Mouse (Mus musculus): ENCODE data around the gene Nt5c3. TPM values are rescaled to one million over a fixed set of nuclear protein-coding genes. Genes with fewer than 3 reads are reported as not detected.
A peak's percentile ranks its signal among the peaks of the same experiment; 100 is the strongest.

Gene Nt5c3
- polyA plus RNA-seq, 1 experiment from 2014 or later: 174 TPM

DNA sequence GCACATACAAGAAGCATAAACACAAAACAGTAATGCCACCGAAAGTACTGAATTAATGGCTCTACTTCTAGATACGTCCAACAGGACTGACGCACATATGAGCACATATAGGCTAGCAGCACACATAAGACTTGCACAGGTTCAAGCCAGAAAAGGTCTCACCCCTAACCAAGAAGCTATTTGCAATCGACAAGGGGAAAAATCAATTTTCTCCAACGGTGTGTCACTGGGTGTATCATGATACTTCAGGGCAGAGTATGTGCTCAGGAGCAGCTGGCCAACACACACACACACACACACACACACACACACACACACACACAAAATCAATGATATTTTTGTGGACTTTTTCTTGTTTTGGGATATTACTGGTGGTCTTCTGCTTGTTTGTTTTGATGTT is 18.2 kb downstream of the Nt5c3 start:
- WGBS: 82% methylated on average over 5 of the region's 5 CpGs
- DNase-seq (ENCODE audit: low spot score) (no peak), ATAC-seq (ENCODE audit: low FRiP score) (no peak)
- Histone ChIP-seq H3K4me1 (replicated peaks; ENCODE audit: control insufficient read depth, insufficient read depth, low read length) (peaks cover 27% of the 10 kb centered on the region; the same call in 1 of the 2 replicates), H3K36me3 (replicated peaks; ENCODE audit: control insufficient read depth, insufficient read depth) (no peaks in the 10 kb centered on the region), H3K4me3 (replicated peaks; ENCODE audit: low read length) (no peak overlapping the region), H3K27me3 (ENCODE audit: control insufficient read depth, insufficient read depth, low read length) (no peaks in the 10 kb centered on the region), H3K27ac (no peak overlapping the region), H3K4me2 (replicated peaks) (no peak overlapping the region), H3K9ac (no peak overlapping the region), H3K9me3 (ENCODE audit: control insufficient read depth, low read length) (no peaks in the 10 kb centered on the region)

DNA sequence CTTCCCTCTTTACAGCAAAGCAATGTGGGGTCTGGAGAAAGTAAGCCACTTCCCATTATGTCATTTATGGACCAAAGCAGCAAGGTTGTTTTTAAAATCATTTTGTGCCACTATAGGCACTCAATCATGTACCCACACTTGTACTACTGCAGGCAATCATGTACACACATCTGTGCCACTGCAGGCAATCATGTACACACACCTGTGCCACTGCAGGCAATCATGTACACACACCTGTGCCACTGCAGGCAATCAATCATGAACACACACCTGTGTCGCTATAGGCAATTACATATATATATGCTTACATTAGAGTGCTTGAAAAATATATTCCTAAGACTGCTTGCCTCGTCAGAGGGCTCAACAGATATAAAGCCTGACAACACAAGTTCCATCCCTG is 18.8 kb downstream of the Nt5c3 start:
- Histone ChIP-seq H3K27me3 (ENCODE audit: control insufficient read depth, insufficient read depth, low read length) (no peaks in the 10 kb centered on the region), H3K4me2 (replicated peaks) (no peak overlapping the region), H3K4me1 (replicated peaks; ENCODE audit: control insufficient read depth, insufficient read depth, low read length) (peaks cover 27% of the 10 kb centered on the region; the same call in 1 of the 2 replicates), H3K4me3 (replicated peaks; ENCODE audit: low read length) (no peak overlapping the region), H3K9ac (no peak overlapping the region), H3K27ac (no peak overlapping the region), H3K9me3 (ENCODE audit: control insufficient read depth, low read length) (no peaks in the 10 kb centered on the region), H3K36me3 (replicated peaks; ENCODE audit: control insufficient read depth, insufficient read depth) (no peaks in the 10 kb centered on the region)
- ATAC-seq (ENCODE audit: low FRiP score) (no peak), DNase-seq (ENCODE audit: low spot score) (no peak)
- 83% methylated on average over 2 of the region's 2 CpGs for WGBS

DNA sequence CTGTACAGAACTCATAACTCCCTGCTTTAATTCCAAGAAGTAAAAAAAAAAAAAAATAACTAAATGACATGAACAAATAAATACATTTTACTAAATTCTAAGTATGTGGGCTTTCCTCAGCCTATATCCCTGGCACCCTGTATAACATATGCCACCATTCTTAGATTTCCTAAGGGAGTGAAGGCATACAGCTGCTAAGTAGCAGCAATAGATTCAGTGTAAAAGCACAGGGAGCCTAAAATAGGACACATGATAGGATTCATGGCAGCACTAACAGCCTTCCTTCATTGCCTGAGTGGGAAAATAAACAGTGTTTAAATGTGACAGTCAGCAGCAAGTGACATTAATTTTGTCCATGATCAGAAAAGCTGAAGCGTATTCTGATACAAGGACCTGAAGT is 19.4 kb downstream of the Nt5c3 start:
- Histone ChIP-seq H3K27me3 (ENCODE audit: control insufficient read depth, insufficient read depth, low read length) (no peaks in the 10 kb centered on the region), H3K4me1 (replicated peaks; ENCODE audit: control insufficient read depth, insufficient read depth, low read length) (peaks cover 27% of the 10 kb centered on the region; the same call in 1 of the 2 replicates), H3K27ac (no peak overlapping the region), H3K4me3 (replicated peaks; ENCODE audit: low read length) (no peak overlapping the region), H3K9ac (no peak overlapping the region), H3K36me3 (replicated peaks; ENCODE audit: control insufficient read depth, insufficient read depth) (no peaks in the 10 kb centered on the region), H3K9me3 (ENCODE audit: control insufficient read depth, low read length) (no peaks in the 10 kb centered on the region), H3K4me2 (replicated peaks) (no peak overlapping the region)
- no peak for ATAC-seq (ENCODE audit: low FRiP score)
- no peak for DNase-seq (ENCODE audit: low spot score)
- 83% methylated on average over 1 of the region's 1 CpGs for WGBS

DNA sequence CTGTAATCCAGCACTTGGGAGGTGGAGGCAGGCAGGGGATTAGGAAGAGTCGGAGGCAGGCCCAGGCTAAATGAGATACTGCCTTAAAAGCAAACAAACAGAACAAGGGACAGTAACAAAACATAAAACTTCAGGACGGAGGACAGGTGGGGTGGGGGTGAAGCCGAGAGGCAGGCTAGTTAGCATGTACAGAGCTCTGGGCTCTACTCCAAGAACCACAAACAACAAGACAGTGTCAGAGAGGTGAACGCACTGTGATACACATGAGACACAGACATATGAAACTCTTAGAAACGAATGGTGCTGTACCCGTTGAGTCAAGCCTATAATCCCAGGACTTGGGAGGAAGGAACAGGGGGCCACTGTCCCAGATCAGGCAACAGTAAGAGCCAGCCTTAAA is 19.9 kb downstream of the Nt5c3 start:
- Histone ChIP-seq H3K4me3 (replicated peaks; ENCODE audit: low read length) (no peak overlapping the region), H3K9me3 (ENCODE audit: control insufficient read depth, low read length) (no peaks in the 10 kb centered on the region), H3K27ac (no peak overlapping the region), H3K27me3 (ENCODE audit: control insufficient read depth, insufficient read depth, low read length) (no peaks in the 10 kb centered on the region), H3K4me1 (replicated peaks; ENCODE audit: control insufficient read depth, insufficient read depth, low read length) (peaks cover 27% of the 10 kb centered on the region; the same call in 1 of the 2 replicates), H3K9ac (no peak overlapping the region), H3K4me2 (replicated peaks) (no peak overlapping the region), H3K36me3 (replicated peaks; ENCODE audit: control insufficient read depth, insufficient read depth) (no peaks in the 10 kb centered on the region)
- ATAC-seq (ENCODE audit: low FRiP score): no peak
- 62% methylated on average over 6 of the region's 6 CpGs for whole genome bisulfite sequencing
- no peak for DNase-seq (ENCODE audit: low spot score)

DNA sequence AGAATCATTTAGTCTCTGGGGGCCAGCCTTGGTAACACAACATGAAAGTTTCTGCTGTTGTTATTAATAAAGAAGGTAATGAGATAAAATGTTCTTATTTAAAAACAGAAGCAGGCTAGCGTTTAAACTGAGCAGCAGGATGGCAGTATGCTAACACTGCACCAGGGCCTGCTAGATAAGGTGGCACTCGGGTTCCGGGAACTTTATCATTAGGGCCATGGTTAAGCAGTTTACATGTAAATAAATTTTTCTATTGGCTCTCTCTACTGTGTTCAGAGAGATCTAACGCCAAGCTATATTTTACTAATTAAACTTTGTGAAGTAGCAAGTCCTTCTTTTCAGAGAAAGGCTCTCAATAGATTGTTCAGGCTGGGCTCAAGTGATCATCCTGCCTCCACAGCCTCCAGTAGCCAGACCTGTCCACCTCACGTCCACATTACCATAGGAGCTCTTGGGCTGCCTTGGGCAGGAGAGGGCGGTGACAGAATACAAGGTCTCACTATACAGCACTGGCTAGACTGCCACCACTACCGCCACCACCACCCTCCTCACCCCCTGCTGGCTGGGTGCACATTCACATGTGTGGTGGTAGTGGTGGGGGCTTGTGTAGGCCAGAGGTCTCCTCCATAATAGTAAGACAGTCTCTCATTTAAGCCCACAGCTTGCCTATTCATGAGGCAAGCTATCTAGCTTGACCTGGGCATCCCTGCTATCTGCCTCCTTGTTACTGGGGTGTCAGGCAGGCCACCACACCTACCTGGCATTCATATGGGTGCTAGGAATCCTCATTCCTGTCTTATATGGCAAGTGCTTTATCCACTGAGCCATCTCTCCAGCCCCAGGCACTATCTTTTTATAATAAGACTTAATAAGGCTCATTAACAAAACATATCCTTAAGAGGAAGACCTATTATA is 20.9 kb downstream of the Nt5c3 start:
- no peaks in the 10 kb centered on the region for H3K27me3 ChIP-seq (ENCODE audit: control insufficient read depth, insufficient read depth, low read length)
- H3K4me1 ChIP-seq (replicated peaks; ENCODE audit: control insufficient read depth, insufficient read depth, low read length): peaks cover 27% of the 10 kb centered on the region; the same call in 1 of the 2 replicates
- 85% methylated on average over 7 of the region's 7 CpGs for WGBS
- no peak overlapping the region for H3K9ac ChIP-seq
- ATAC-seq (ENCODE audit: low FRiP score) (no peak; the same call in 1 of the 2 replicates), DNase-seq (ENCODE audit: low spot score) (no peak)
- H3K4me3 ChIP-seq (replicated peaks; ENCODE audit: low read length): no peak overlapping the region
- no peak overlapping the region for H3K4me2 ChIP-seq (replicated peaks)
- H3K9me3 ChIP-seq (ENCODE audit: control insufficient read depth, low read length): no peaks in the 10 kb centered on the region
- H3K36me3 ChIP-seq (replicated peaks; ENCODE audit: control insufficient read depth, insufficient read depth): no peaks in the 10 kb centered on the region
- no peak overlapping the region for H3K27ac ChIP-seq

DNA sequence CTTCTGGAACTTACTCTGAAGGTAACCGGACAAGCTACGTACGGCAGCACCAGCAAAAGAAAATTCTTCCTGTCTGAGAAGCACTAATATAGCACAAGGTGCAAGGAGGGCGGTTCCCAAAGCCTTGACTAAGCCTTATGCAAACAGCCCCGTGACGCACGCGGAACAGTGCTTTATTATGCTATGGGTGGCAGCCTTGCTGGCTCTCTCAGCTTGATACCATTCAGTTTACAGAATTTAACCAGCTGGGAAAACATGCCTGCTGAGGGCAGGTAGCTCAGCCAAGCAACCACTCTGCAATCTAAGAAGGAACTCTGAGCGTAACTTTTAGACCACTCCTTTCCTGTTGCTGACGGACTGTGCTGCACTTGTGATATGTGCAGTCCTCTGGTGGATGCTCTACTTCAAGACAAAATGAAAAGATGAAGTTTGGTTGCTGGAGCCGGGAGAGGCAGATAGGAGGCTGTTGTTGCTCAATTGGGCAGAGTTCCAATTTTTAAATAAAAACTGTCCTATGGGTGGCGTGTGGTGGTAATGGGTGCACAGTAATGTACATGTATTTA is 21.8 kb downstream of the Nt5c3 start:
- DNase-seq (ENCODE audit: low spot score) (no peak), ATAC-seq (ENCODE audit: low FRiP score) (no peak)
- WGBS: 31% methylated on average over 12 of the region's 12 CpGs
- H3K4me3 ChIP-seq (replicated peaks; ENCODE audit: low read length): no peak overlapping the region
- peak overlapping the region; percentile 9; the same call in 1 of the 2 replicates for H3K4me2 ChIP-seq (replicated peaks)
- H3K9ac ChIP-seq: no peak overlapping the region
- no peak overlapping the region for H3K27ac ChIP-seq
- no peaks in the 10 kb centered on the region for H3K9me3 ChIP-seq (ENCODE audit: control insufficient read depth, low read length)
- no peaks in the 10 kb centered on the region for H3K36me3 ChIP-seq (replicated peaks; ENCODE audit: control insufficient read depth, insufficient read depth)
- H3K4me1 ChIP-seq (replicated peaks; ENCODE audit: control insufficient read depth, insufficient read depth, low read length): peaks cover 27% of the 10 kb centered on the region; the same call in 1 of the 2 replicates
- no peaks in the 10 kb centered on the region for H3K27me3 ChIP-seq (ENCODE audit: control insufficient read depth, insufficient read depth, low read length)

DNA sequence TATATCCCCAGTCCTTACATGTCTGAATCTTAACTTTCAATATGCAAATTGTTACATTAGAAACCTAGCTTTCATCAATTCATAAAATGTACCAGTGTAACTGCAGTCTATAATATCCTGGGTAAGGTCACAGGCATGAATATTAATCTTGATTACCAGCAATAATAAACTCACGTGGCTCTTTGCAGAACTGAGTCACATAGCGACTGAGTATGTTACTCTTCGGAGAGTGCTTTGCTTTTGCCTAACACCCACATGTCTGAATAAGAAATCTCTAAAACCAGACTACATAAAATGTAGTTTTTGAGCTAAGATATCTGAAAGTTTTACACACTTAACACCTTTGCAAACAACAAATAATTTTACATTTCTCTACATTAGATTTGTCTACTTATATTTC is 22.4 kb downstream of the Nt5c3 start:
- WGBS: 58% methylated on average over 3 of the region's 3 CpGs
- H3K4me2 ChIP-seq (replicated peaks): no peak overlapping the region
- no peak for ATAC-seq (ENCODE audit: low FRiP score)
- H3K9ac ChIP-seq: no peak overlapping the region
- no peak overlapping the region for H3K27ac ChIP-seq
- no peak overlapping the region for H3K4me3 ChIP-seq (replicated peaks; ENCODE audit: low read length)
- no peak for DNase-seq (ENCODE audit: low spot score)
- H3K9me3 ChIP-seq (ENCODE audit: control insufficient read depth, low read length): no peaks in the 10 kb centered on the region
- no peaks in the 10 kb centered on the region for H3K27me3 ChIP-seq (ENCODE audit: control insufficient read depth, insufficient read depth, low read length)
- no peaks in the 10 kb centered on the region for H3K36me3 ChIP-seq (replicated peaks; ENCODE audit: control insufficient read depth, insufficient read depth)
- H3K4me1 ChIP-seq (replicated peaks; ENCODE audit: control insufficient read depth, insufficient read depth, low read length): peaks cover 27% of the 10 kb centered on the region; the same call in 1 of the 2 replicates

DNA sequence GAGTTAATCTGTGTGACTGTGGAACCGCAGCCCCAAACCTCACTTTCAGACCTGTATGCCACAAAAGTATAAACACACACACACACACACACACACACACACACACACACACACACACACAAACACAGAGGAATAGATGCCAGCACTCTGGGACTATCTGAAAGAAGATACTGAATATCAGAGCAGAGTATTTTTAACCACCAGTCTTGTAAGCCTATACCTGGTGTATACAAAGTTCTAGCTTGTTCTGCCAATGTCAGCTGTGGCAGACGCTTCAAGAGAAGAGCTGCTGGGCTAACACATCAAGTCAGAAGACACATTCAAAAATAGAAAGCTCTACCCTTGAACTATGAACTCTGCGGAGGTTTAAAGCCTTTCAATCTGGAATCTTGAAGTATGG is 24.1 kb downstream of the Nt5c3 start:
- no peak overlapping the region for H3K9ac ChIP-seq
- WGBS: 93% methylated on average over 3 of the region's 3 CpGs
- DNase-seq (ENCODE audit: low spot score): no peak
- H3K9me3 ChIP-seq (ENCODE audit: control insufficient read depth, low read length): no peaks in the 10 kb centered on the region
- H3K27me3 ChIP-seq (ENCODE audit: control insufficient read depth, insufficient read depth, low read length): no peaks in the 10 kb centered on the region
- ATAC-seq (ENCODE audit: low FRiP score): no peak
- no peak overlapping the region for H3K27ac ChIP-seq
- H3K4me2 ChIP-seq (replicated peaks): no peak overlapping the region
- no peak overlapping the region for H3K4me3 ChIP-seq (replicated peaks; ENCODE audit: low read length)
- H3K4me1 ChIP-seq (replicated peaks; ENCODE audit: control insufficient read depth, insufficient read depth, low read length): 0 out of 2 replicates have a peak, but pooled peaks cover 19% of the 10 kb centered on the region
- H3K36me3 ChIP-seq (replicated peaks; ENCODE audit: control insufficient read depth, insufficient read depth): no peaks in the 10 kb centered on the region

DNA sequence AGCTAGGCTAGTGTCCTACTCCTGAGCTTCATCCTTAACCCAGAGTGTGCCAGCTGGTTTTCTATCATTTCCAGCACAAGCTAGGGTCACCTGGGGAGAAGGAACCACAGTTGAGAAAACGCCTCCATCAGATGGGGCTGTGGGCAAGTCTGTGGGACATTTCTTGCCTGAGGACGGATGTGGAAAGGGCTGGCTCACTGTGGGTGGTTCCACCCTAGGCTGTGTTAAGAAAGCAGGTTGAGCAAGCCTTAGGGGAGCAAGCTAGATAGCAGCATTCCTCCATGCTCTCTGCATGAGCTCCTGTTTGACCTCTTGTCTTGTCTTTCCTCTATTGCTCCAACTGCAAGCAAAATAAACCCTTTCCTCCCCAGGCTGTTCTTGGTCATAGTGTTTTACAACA is 33.0 kb downstream of the Nt5c3 start:
- Histone ChIP-seq H3K9ac (no peak overlapping the region), H3K4me2 (replicated peaks) (no peak overlapping the region), H3K4me3 (replicated peaks; ENCODE audit: low read length) (no peak overlapping the region), H3K9me3 (ENCODE audit: control insufficient read depth, low read length) (no peaks in the 10 kb centered on the region), H3K27ac (no peak overlapping the region), H3K27me3 (ENCODE audit: control insufficient read depth, insufficient read depth, low read length) (no peaks in the 10 kb centered on the region), H3K4me1 (replicated peaks; ENCODE audit: control insufficient read depth, insufficient read depth, low read length) (no peaks in the 10 kb centered on the region), H3K36me3 (replicated peaks; ENCODE audit: control insufficient read depth, insufficient read depth) (peaks cover 52% of the 10 kb centered on the region)
- 87% methylated on average over 2 of the region's 2 CpGs for WGBS
- ATAC-seq (ENCODE audit: low FRiP score): no peak
- no peak for DNase-seq (ENCODE audit: low spot score)
